Mouse (Mus musculus) hematopoietic stem cell, adult 5-6 weeks (primary cell): ENCODE results near the gene Slc16a5. TPM values are rescaled to one million over a fixed set of nuclear protein-coding genes. Genes with fewer than 3 reads are reported as not detected.
"Not testable (repeated sequence)": the region's sequence is repeated elsewhere in the genome, so short reads cannot be mapped to it uniquely, and the experiment has no call there.

ENCODE experiments used
- ATAC-seq, 2 experiments: fragments of 125-278 bp in 1 of 2; replicated peaks in 1 of 2; 2 replicates each; pipeline ENCODE4 v1.8.0; 2016 to 2017; ENCODE audit warnings: inconsistent platforms in 2 of 2, mild to moderate bottlenecking in 2 of 2, moderate number of reproducible peaks in 2 of 2, low read depth in 1 of 2, moderate TSS enrichment in 1 of 2; ENCODE audit not compliant: low FRiP score in 2 of 2, poor library complexity in 2 of 2, severe bottlenecking in 2 of 2, insufficient read depth in 1 of 2, low TSS enrichment in 1 of 2
- total RNA-seq: library from RNA; stranded (forward); fragments of 172-1452, 232-1000 nt; gene quantifications from 2 replicates; pipeline ENCODE4 v1.2.3, GENCODE M21; 2017

Slc16a5 gene
- total RNA-seq, 1 experiment from 2014 or later: not detected

DNA sequence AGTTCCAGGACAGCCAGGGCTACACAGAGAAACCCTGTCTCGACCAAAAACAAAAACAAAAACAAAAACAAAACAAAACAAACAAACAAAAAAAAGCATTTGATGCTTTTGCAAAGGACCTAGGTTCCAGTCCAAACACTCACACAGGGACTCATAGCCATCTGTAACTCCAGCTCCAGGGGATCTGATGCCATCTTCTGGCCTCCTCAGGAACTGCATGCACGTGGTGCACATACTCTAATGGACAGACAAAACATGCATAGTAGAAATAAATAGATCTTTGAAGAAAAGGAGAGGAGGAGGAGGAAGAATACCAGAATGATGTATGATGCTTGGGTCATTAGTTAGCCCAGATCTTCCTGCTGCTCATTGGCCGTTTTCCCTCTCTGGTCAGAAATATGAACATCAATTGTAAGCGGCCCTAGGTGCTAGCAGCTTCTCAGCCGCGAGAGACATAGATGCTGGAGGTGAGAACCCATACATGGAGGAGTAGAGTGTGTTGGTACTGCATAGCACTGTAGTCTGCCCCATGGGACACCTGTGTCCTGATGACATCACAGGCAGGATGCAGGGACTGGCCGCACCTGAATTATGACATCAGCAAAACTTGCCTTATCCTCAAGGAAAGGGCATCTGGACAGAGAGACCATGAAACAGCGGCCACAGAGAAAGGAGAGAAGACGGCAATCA, 22.2 kb upstream of the Slc16a5 start, which contains the start of gene Trim80:
Gene Trim80, plus strand, starts transcription at position 640 of the 690 bp plus-strand sequence.
- no peak for ATAC-seq

DNA sequence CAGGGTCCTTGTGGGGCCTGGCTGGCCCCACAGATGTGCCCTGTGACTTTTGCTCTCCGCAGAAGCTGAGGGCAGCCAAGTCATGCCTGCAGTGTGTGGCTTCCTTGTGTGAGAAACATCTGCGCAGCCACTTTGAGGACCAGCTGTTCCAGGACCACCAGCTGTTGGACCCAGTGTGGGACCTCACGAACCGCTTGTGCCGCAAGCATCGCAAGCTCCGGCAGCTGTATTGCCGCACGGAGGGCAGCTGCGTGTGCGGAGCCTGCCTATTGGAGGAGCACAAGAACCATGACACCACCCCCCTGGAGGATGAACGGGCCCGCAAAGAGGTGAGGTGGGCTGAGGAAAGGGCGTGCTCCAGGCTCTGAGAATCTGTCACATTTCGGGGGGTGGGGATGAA, 20.9 kb upstream of the Slc16a5 start:
- no peak for ATAC-seq

DNA sequence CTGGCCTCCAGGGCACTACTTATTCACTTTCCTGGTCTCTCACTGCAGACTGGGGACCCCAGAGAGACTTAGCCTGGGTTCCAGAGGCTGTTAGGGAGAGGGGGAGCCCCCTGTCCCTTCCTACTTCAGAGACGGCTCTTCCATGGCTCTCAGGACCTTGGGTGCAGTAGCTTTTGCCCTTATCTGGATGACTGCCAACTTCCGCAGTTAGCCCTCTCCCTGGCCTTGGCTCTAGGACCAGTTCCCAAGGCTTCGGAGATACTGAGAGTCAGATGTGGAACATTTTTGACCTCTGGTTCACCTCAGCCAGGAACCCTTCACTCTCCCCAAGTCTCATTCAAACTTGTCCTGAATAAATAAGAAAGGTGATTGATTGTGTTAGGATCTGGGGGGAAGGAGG, 15.4 kb upstream of the Slc16a5 start:
- ATAC-seq: no peak

DNA sequence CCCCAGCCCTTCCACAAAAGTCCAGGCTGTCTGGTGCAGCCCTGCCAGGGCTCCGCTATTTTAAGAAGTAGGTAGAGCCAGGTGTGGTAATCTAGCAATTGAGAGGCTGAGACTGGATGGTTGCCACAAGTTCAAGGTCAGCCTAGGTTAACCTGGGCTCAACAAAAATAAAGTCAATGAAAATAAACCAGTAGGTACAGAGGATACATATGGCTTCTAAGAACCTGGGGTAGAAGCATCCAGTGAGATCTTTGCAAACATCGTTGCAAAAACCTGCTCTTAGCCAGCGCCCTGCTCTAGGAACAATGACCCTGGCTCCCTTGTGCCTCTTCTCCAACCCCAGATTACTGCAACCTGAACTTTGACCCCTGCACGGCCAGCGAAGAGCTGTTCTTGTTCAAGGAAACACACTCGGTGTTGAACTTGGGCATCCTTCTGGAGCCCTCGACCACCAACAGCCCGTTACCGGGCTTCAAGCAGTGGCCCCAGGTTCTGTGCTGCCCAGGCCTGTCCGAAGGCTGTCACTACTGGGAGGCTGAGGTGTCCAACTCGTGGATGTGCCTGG, 14.9 kb upstream of the Slc16a5 start:
- ATAC-seq: no peak

DNA sequence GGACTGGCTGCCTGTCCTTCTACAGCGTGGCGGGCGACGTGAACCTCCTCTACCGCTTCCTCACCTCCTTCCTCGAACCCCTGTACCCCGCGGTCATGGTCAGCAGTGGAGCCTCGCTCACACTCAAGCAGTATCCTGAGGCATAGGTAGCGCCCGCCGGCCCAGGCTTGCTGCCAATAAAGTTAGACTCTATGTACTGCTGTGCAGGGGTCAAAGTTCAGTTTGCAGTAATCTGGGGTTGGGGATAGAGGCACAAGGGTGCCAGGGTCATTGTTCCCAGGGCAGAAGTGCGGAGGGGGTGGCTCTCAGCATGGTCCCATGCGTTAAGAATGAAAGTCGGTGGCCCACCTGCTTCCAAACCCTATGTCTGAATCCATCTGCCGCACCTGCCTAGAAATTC, 14.2 kb upstream of the Slc16a5 start:
- ATAC-seq: no peak

DNA sequence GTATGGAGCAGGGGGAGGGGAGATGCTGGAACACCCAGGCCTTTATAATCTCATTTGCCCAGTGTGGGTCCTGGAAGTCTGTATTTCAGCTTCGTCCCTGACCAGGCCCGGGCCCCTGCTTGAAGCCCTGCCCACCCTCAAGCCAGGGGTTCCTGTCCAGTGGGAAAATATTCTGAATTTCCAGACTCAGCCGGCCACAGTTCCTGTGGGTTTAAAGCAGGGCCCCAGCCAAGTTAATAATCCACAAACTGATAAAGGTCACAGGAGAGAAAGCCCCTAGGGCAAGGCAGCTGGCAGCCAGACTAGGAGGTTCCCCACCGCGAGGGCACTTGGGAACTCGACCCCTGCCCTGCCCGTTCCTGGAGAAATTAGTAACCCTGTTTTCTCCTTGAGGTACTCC, 13.3 kb upstream of the Slc16a5 start:
- ATAC-seq: no peak

DNA sequence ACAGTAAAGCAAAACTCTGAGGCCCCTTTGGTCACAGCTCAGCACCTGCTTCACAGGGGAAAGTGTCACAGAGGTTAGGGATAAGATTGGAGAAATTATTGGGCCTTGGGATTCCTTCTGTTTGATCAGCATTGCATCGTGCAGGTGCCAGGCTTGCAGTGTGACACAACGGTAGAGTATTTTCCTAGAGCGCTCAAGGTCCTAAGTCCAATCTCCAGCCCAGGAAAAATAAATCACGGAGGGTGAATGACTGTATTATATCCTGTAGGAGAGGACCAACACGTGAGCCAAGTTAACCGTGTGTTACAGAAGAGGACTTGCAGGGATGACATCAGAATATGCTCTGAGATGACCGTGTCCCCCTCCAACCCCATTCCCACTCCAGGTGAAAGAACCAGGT, 12.1 kb upstream of the Slc16a5 start:
- ATAC-seq: no peak

DNA sequence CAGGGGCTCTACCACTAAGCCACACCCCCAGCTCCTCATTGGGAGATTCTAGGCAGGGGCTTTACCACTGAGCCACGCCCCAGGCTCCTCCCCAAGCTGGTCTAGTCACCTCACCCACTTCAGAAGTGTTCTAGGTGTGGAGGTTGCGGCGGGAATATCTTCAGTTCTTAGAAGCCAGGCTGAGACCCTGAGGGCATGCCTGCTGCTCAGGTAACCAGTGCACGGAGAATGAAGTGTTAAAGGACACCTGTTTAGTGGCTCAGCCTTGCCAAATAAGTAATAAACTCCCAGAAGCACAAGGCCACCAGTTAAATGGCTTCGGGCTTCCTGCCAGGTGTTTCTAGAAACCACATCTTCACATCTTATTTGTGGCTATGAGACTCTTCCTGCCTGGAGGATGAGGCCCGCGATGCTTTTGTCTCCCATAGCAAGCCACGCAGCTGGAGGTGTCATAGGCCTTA, 10.5 kb upstream of the Slc16a5 start:
- peak; percentile 35 to 38; a peak in 1 of 4 replicates for ATAC-seq

DNA sequence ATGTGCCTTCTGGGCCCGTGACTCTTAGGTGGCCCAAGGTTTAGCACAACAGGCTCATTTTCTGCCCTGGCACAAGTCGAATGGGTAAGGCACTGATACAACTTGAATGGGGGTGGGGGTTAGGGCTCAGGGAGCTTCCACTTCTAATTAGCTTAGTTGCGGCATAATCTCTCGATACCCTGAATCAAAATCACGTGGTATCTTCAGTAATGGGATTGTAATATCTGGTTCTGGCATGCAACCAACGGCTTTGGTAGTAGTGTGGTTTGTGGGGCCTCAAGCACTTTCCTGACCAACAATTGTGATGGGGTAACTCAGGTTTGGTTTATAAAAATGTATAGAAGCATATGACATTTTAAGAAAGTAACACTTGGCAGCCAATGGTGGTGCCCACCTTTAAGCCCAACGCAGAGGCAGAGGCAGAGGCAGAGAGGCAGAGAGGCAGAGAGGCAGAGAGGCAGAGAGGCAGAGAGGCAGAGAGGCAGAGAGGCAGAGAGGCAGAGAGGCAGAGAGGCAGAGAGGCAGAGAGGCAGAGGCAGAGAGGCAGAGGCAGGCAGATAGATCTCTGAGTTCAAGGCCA, 9.9 kb upstream of the Slc16a5 start:
- ATAC-seq: peak in 1 of 2 experiments; percentile 18; a peak in 1 of 4 replicates

DNA sequence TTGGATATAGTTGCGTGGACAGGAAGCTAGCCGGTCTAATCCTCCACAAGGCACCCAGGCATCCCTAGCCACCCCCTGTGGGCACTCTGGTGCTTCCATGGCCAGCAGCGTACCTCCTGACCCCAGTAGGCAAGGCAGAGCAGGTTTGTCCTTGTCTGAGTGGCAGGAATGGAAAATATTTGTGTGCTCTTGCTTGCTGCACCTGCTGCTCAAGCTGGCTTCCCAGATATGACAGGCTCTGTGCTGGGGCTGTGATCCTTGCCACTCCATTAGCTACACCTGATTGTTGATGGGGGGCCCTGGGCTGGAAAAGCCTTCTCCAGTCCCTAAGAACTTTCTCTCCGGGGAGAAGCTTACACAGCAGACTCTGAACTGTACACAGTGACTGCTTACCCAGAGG, 9.0 kb upstream of the Slc16a5 start:
- ATAC-seq: no peak

DNA sequence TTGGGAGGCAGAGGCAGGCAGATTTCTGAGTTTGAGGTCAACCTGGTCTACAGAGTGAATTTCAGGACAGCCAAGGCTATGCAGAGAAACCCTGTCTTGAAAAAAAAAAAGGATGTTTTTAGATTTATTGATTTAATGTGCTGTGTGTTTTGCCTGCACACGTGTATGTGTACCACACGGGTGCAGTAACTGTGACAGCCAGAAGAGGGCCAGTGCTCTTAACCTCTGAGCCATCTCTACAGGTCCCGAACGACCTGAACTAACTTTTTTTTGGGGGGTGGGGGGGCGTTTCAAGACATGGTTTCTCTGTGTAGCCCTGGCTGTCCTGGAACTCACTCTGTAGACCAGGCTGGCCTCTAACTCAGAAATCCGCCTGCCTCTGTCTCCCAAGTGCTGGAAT, 7.5 kb upstream of the Slc16a5 start:
- not testable (repeated sequence) for ATAC-seq

DNA sequence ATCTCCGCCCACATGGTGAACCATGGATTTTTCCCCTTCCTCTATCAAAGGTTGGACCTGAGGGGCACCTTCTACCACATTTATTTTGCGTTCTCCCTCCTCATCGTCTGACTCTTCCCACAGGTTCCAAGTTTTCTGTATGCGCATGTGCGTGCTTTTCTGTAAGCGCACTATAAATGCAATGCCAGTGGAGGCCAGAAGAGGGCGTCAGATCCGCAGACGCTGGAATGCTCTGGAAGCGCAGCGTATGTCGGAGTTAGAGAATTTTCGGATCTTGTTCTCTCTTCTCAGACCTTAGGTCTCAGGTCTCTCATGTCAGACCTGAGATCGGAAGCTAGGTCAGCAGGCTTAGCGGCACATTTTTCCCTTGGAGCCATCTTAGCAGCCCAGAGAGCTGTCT, 6.7 kb upstream of the Slc16a5 start:
- ATAC-seq: no peak

DNA sequence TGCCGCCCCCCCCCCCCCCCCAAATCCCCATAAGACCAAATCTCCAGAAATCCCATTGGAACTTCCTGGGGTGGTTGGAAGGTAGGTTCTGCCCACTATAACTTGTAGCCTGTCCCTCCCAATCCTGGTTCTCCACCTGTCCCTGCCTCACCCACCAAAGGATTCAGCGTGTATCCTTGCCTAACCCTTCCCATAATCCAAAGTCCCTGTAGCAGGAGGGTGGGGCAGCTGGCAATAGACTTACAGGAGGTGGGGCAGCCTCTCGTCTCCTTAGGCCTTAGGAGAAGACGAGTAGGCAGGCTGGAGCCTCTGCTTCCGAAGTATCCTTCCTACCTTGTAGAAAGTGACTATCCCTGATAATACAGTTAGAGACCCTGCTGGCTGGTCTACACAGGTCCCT, 6.1 kb upstream of the Slc16a5 start:
- no peak for ATAC-seq

DNA sequence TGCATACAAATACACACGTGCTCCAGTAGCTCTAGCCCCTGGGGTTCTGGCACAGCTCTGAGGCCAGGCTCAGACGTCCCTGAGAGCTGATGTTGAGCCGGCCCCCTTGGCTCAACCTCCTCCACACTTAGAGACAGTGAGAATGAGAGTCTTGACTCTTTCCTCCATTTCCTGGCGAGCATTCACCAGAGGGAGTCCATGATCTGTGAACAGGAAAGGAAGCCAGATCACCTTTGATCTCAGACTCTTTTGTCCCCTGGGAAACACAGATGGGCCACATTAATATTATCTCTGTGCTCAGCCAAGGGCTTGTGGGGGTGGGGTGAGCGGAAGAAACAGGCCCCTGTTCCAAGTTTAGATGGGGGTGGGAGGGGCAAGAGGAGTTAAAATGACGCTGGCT, 4.9 kb upstream of the Slc16a5 start:
- ATAC-seq: no peak

DNA sequence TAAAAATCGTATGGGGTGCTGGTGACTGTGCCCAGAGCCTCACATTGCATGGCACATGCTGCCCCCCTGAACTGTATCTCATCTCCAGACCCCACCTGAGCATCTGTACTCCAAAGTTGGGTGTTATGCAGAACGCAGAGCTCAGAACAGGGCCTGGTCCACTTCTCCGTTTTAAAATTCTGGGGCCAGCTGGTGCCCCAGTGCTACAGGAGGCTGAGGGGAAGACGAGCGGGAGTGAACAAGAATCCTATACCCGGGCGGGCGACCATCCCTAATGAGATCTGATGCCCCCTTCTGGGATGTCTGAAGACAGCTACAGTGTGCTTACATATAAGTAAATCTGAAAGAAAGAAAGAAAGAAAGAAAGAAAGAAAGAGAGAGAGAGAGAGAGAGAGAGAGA, 1.3 kb upstream of the Slc16a5 start:
- ATAC-seq: no peak

DNA sequence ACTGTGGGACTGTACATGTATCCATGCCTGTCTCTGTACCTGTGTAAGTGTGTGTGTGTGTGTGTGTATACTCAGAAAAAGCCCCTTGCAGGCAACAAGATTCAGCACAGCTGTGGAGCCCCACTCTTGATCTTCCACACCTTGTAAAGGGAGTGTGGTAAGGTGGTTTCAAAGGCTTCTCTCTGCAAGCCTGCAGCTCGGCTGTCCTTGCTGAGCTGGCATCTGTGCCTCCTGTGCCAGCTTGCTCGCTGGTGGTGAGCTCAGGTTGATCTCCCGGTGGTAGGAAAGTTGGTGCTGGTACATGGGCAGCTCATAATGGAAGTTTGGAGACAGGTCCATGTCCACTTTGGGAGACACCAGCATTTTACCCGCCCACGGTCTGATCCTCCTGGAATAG, 430 bp upstream of the Slc16a5 start:
- ATAC-seq: no peak

DNA sequence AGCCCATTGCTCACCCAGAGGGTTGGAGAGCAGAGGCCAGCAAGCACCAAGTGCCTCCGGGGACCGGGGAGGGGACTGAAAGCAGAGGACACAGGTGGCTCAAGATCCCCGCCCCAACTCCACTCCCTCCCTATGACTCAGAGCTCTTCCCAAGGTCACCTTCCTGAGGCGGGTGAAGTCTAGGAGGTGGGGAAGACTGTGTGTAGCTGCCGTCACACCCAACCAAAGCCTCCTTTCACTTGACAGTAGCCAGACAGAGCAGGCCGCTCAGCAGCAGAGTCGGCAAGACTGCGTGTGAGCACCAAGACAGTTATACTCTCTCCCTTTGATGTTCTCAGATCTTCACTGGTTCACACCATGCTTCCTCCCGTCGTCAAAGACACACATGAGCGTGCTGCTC, 1.1 kb downstream of the Slc16a5 start:
- ATAC-seq: no peak

DNA sequence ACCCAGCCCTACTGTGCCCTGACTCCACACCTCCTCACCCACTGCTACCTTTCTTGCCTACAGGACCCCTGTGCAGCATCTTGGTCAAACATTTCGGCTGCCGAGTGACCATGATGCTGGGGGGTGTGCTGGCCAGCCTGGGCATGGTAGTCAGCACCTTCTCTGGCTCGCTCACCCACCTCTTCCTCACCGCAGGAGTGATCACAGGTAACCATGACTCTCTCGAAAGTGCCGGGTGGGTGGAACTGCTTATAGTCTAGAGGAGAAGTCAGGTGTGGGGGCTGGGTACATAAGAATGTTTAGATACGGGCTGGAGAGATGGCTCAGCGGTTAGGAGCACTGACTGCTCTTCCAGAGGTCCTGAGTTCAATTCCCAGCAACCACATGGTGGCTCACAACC, 2.6 kb downstream of the Slc16a5 start:
- ATAC-seq: no peak

DNA sequence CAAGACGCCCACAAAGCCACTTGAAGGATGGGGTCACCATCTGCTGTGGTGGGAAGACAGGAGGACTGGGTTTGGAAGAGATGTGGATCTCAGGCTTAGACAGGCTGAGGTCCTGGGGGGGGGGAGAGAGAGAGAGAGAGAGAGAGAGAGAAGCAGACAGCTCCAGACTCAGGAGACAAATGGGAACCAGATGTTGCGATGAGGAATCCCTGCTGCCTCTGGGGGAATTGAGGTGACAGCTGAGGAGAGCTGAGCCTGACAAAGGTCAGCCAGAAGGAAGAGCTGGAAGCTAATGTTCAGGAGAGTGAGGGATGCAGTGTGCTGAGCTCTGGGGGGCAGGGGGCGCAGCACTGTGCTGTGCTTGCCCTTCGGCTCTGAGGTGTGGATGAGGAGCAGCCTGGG, 4.9 kb downstream of the Slc16a5 start:
- no peak for ATAC-seq
